In the genomic region with DNA sequence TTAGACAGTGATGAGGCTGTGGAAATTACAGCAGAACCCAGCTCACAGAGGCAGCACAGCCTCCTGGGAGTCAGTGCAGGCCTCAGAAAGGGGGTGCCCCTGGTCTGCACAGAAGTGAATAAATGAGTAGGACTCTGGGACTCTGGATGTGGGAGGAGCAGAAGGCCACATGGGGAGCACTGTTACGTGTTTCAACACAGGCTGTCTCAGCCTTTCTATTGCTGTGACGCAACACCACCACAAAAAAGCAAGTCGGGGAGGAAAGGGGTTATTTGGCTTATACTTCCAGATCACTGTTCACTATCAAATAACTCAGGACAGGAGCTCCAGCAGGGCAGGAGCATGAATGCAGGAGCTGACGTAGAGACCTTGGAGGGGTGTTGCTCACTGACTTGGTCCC, we compare ENCODE assay signal across 17 mouse cellular contexts.
"Had no signal": no experiment of that assay in that cellular context is flagged by ENCODE, and none has a peak within 500 bp of the region (broad histone marks: within the 10 kb centered on the region; RNA-seq: fewer than 3 reads in every experiment).

No protein-coding gene starts in this region.

- DNase-seq: kidney, adult 18-20 months; kidney, adult 9 months; kidney, postnatal 14 days; layer of hippocampus, adult 9-11 months; liver, embryonic 13.5 days; lung, adult 2 months; lung, postnatal 36 days; midbrain, embryonic 14.5 days; right cerebral cortex, adult 18-20 months; right cerebral cortex, postnatal 14 days; right cerebral cortex, postnatal 4 days; thymus, postnatal 25 days had no signal

- H3K4me2 ChIP-seq: liver, embryonic 13.5 days; midbrain, embryonic 11.5 days; neural tube, embryonic 12.5 days; neural tube, embryonic 15.5 days had no signal

- H3K4me1 ChIP-seq: liver, embryonic 13.5 days; neural tube, embryonic 12.5 days; neural tube, embryonic 15.5 days had no signal

- H3K36me3 ChIP-seq: liver, embryonic 13.5 days had no signal

- H3K27ac ChIP-seq: layer of hippocampus, adult 2 months; liver, embryonic 13.5 days; neural tube, embryonic 12.5 days; neural tube, embryonic 15.5 days; stomach, postnatal 0 days had no signal

- H3K27me3 ChIP-seq: liver, embryonic 13.5 days; neural tube, embryonic 12.5 days; neural tube, embryonic 15.5 days had no signal

- H3K9ac ChIP-seq: liver, embryonic 13.5 days; neural tube, embryonic 12.5 days; neural tube, embryonic 15.5 days had no signal

- H3K4me3 ChIP-seq: layer of hippocampus, adult 2 months; liver, embryonic 13.5 days; neural tube, embryonic 12.5 days; neural tube, embryonic 15.5 days had no signal

- H3K9me3 ChIP-seq: liver, embryonic 13.5 days; neural tube, embryonic 12.5 days; neural tube, embryonic 15.5 days had no signal
